Mouse (Mus musculus) brain, embryonic 14.5 days (tissue): ENCODE results near the gene Mtch2. TPM values are rescaled to one million over a fixed set of nuclear protein-coding genes. Genes with fewer than 3 reads are reported as not detected.

Experiments
- DNase-seq: peaks from one replicate; pipeline ENCODE4 v3.0.0-alpha.2; 2011; ENCODE audit warnings: low read depth
- CTCF ChIP-seq: fragments of 200-500 bp; IDR thresholded peaks from 2 replicates; pipeline ENCODE4 v1.5.1; 2012; ENCODE audit warnings: inconsistent platforms, mild to moderate bottlenecking, moderate library complexity, borderline replicate concordance; ENCODE audit not compliant: insufficient read depth, insufficient read length; ENCODE audit errors: extremely low read depth
- POLR2A ChIP-seq: fragments of 200-500 bp; IDR thresholded peaks from 2 replicates; pipeline ENCODE4 v1.6.1; 2012; ENCODE audit warnings: mild to moderate bottlenecking, inconsistent platforms, borderline replicate concordance; ENCODE audit not compliant: poor library complexity, insufficient read depth, insufficient read length, severe bottlenecking; ENCODE audit errors: extremely low read depth
- polyA plus RNA-seq: library from polyadenylated mRNA; depleted of rRNA; stranded (reverse); fragments of >200 nt; gene quantifications from 2 replicates; pipeline ENCODE4 v1.2.3, GENCODE M21; 2012

The Mtch2 gene
- polyA plus RNA-seq, 1 experiment = 145 TPM

DNA sequence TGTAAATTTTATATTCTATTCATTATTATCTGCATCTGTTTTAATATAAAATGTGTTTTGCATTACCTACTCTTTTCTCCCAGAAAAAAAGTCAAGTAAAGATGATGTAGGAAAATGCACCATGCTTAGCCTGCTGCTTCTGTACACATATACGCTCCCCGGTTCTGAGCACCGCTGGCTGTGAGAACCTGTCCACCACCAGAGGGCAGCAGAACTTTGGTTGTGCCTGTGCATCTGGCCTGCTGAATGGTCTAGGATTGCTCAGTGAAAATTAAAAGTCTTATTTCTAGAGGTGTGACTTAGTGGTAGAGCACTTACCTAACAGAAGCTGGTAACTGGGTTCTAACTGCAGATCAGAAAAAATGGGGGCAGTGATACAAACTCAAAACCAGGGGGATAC, 19.6 kb downstream of the Mtch2 start:
- TF ChIP-seq CTCF (peak; percentile 97), POLR2A (no peak)
- DNase-seq = peak; percentile 89

DNA sequence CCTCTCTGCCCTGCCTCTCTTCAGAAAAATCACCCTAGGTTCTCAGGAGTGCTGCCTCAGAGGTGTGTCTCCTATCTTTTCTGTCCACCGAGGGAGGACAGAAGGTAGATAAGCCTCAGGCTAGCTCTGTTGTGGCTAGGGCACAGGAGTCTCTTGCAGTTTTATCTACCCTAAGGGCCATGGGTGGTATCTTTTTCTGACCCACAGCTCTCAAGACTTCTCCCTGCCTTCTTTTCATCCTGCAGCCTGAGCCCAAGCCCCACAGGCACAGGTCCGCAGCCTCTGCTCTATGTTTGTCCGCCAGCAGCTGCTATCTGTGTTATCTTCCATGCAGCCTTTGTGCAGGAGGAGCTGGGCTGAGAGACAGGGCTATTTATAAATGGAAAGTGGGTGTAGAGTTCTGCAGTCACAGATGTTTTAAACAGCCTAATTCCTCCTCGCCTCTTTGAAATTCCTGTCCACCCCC, 23.2 kb downstream of the Mtch2 start:
- TF ChIP-seq CTCF (no peak), POLR2A (no peak)
- DNase-seq = no peak

DNA sequence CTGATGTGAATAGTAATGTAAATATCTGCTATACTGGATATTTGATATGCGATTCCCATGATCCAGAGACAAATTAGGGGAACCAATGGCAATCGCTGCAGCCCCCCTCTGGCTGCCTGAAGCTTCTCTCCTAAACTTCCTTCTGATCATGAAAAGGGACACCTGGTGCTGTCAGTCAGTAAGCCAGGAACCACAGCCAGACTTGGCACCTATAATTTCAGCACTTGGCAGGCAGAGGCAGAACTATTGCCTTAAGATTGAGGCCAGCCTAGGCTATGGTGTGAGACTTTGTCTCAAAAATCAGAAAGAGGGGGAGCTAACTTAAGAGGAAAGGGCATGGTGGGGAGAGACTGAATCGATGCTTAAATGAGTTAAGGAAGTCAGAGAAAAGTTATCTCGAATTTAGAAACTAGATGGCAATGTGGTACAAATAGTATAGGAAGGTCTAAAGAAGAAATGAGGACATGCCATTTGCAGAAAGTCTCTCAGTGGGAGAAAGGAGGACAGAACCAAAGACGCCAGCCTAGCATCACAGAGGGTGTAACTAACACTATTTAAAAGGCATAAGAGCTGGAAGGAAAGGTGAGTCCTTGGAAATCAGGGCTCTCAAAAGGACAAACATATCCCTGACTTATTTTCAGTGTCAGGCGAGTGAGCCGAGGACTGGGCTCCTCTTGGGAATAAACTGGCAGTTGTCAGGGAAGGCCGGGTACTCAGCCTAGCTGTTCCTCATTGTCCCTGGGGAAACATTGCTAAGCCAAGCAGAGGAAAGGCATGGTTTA, 24.4 kb downstream of the Mtch2 start:
- no peak for TF ChIP-seq POLR2A
- no peak for TF ChIP-seq CTCF
- peak; percentile 61 for DNase-seq

DNA sequence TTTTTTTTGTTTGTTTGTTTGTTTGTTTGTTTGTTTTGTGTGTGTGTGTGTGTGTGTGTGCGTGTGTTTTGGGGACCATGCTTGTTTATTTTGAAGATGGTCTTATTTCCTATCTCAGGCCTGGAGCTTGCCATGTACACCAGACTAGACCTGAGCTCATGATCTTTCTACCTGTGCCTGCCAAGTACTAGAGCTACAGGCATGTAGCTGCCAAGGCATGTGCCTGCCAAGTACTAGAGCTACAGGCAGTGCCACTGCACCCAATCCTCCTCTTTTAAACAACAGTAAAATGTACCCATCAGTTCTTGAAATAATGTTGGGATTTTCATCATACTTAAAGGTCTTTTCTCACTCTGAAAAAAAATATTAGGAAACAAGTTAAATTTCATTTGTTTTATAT, 27.1 kb downstream of the Mtch2 start:
- no peak for TF ChIP-seq POLR2A
- TF ChIP-seq CTCF = no peak
- no peak for DNase-seq

DNA sequence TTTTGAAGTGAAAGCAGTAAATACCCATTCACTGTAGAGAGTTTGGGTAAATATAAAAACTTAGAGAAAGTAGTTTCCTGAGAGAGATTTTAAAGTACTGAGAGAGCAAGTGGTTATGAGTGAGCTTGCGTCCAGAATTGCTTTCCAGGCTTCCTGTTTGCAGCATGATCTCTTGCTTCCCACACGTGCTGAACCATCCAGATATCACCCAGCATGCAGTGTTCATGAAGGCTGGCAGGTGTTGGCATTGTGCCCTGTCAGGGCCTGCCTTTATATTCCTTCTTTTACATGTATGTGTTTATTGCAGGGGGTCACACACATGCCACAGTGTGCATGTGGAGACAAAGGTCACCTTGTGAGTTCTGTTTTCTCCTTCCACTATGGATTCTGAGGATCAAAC, 28.3 kb downstream of the Mtch2 start:
- TF ChIP-seq CTCF (no peak), POLR2A (no peak)
- DNase-seq = no peak

DNA sequence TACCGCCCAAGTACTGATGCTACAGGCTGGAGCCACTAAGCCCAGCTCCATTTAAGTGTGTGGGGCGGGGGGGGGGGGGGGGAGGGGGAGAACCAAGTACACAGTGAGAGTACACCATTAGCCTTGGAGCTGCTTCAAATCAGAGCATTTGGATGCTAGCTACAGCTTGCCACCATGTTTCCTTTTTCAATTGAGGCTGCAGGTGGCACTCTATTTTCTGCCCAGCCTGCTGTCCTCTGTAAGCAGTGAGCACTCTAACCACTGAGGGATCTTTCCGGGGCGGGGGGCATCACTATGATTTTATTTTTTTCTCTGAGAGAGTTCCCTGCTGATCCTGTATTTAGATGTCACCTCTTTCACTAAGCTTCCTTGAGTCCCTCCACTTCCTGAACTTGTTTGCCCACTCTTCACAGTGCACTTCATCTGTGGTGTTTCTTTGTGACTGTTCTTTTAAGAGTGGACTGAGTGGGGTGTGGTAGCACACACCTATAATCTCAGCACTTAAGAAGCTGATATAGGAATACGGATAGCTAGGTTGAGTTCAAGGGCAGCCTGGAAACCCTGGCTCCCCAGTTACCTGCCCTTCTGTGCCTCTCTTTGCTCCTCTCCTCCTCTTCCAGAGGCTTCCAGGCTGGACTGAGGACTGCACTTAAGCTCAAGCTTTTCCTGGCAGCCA, 30.8 kb downstream of the Mtch2 start:
- TF ChIP-seq POLR2A (no peak), CTCF (no peak)
- DNase-seq = no peak

DNA sequence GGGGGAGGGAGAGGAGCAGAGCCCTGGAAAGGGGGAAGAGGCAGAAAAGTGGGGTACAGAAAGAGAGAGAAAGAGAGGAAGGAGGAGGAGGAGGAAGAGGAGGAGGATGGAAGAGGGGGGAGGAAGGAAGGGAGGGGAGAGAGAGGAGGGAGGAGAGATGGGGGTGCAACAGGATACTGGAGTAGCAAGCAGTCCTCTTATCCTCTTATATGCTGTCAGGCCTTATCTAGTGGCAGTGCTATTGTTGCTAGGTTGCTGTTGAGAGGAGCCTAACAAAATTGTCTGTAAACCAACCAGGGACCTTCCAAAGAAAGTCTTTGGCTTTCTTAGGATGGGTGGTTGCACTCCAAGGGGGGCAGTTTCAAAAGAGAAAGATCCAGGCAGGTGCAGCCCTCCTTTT, 32.5 kb downstream of the Mtch2 start:
- no peak for DNase-seq
- TF ChIP-seq POLR2A = no peak
- no peak for TF ChIP-seq CTCF

DNA sequence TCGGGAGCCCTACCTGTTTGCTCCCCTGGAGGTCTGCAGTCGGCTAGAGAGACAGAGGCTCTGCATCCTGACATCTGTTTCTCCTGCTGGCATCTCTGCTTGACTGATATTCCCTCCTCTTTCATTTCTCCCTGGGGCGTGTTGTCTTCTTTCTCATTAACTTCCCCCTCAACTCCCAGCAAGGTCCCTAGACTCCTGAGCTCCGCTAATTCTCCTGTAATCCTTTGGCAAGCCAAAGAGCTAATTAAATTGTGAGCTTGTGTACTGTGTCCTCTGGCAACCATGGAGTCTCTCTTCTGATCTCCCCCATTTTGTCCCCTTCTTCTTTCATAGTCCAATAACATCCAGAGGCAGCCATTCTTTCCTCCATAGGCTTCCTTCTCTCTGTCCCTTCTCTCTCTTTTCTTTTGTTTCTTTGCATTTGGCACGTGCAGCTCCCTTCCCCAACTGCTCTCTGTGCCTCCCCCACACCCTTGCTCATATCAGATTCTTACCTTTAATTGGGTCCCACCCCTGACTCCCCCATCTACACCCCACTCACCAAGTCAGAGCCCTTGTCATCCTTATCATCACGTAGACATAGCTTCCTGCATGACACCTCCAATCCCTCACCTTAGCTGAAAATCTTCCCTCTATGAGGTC, 33.3 kb downstream of the Mtch2 start:
- no peak for TF ChIP-seq POLR2A
- TF ChIP-seq CTCF = no peak
- peak; percentile 64 for DNase-seq

DNA sequence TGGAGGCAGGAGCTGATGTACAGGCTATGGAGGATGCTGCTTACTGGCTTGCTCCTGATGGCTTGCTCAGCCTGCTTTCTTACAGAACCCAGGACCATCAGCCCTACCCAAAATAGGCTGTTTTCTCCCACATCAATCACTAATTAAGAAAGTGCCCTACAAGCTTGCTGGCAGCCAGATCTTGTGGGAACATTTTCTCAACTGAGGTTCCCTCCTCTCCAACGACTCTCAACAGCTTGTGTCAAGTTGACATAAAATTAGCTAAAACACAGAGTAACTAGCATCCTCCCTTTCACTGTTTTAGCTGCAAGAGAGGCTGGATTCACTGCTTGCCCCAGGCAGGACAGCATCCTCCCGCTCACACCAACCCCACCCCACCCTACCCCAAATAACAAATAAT, 34.9 kb downstream of the Mtch2 start:
- TF ChIP-seq CTCF (no peak), POLR2A (no peak)
- no peak for DNase-seq

DNA sequence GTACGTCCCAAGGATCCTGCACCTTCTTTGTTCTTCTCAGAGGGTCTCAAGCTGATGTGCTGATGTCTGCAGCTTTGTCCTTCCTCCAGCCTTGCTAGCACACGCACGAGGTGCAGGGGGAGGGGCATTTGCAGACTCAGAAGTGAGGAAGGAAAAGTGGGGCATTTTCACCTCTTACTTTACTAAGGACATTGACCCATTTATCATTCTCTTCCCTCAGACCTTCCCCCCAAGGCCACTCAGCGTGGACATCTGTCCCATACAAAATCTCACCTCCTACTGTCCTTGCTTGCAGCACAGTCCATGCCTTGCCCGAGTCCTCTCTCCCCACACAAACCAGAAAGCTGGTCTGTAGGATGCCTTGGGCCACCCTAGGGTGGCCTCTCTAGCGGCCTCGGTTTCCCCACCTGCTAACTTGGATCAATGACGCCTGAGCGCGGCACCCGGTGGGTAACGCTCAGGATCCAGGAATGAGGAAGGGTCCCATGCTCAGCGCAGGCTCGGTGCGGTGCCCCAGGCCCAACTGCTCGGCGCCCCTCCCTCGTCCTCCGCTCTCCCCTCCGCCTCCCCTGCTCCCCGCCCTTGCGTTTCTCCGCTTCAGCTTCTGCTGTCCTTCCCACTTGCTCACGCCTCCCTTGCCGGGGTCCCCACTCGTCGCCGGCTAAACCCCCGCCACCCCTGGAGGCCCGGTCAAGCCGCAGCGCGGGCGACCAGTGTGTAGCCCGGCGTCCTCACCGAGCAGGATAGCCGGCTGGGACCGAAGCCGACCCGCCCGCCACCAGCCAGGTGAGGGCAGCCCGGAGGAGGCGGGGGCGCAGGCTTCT, 38.5 kb downstream of the Mtch2 start, which contains the start of gene C1qtnf4:
TSS of gene C1qtnf4 (plus strand) at position 643 of the 824 bp plus-strand sequence.
- TF ChIP-seq CTCF (no peak), POLR2A (peak; percentile 42; the same call in 1 of the 2 replicates)
- peak; percentile 87 for DNase-seq

DNA sequence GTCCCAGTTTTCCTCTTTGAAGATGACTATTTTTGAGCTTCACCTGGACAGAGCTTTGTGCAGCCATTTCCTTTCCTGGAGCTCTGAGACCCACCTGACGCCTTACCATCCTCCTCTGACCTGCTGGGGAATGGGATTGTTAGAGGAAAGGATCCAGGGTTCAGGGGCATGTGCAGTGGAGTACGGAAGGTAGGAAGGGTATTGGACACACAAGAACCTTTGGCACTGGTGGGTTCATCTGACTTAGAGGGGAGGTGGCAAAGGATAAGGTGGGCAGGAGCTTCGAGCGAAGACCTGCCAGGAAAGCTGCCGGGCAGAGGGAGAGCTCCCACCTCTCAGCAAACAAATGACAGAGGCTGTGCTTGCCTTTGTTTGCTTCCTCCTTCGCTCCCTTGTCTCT, 39.5 kb downstream of the Mtch2 start:
- TF ChIP-seq POLR2A (peak; percentile 17; the same call in 1 of the 2 replicates), CTCF (no peak)
- DNase-seq = peak; percentile 41

DNA sequence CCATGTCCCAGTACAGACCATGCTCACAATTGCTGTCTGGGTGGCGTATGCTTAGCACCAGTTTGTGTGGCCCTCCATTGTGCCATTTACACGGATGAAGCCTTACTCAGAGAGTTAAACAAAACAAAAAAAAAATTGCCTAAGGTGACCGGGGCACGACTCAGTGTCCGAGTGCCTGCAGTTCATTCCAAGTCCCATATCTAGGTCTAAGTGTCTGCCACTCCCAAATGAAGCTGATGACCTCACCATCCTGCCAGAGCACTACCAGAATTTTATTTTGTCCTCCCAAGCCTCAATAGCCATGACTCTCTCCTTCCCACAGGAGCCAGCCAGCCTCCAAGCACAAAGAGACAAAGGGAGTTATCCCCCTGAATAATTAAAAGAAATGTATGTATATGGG, 40.7 kb downstream of the Mtch2 start:
- DNase-seq = no peak
- TF ChIP-seq POLR2A = no peak
